Mouse (Mus musculus) cerebellum, postnatal 36 days (tissue): ENCODE measurements around the gene Clstn2.
A peak's percentile ranks its signal among the peaks of the same experiment; 100 is the strongest.

Source experiments
- DNase-seq, 2 experiments: peaks; one replicate each; pipeline ENCODE4 v3.0.0; 2021 to 2022; ENCODE audit warnings: mixed read lengths in 2 of 2

Clstn2 gene

GRCm38 (mm10) chr9:97773911-97774310 is 259.1 kb downstream of the Clstn2 start:
- DNase-seq = no peak

GRCm38 (mm10) chr9:97772431-97772830 is 260.6 kb downstream of the Clstn2 start:
- no peak for DNase-seq

- no peak for DNase-seq
Observed at GRCm38 (mm10) chr9:97769331-97769730, 263.6 kb downstream of the Clstn2 start.

GRCm38 (mm10) chr9:97765251-97765767 is 267.7 kb downstream of the Clstn2 start:
- DNase-seq = no peak

- DNase-seq = no peak
Observed at GRCm38 (mm10) chr9:97763048-97763447, 269.9 kb downstream of the Clstn2 start.

- no peak for DNase-seq
Observed at GRCm38 (mm10) chr9:97755599-97756270, 277.2 kb downstream of the Clstn2 start.

- no peak for DNase-seq
Observed at GRCm38 (mm10) chr9:97753715-97754114, 279.3 kb downstream of the Clstn2 start.

- DNase-seq = no peak
Observed at GRCm38 (mm10) chr9:97746574-97746973, 286.4 kb downstream of the Clstn2 start.

GRCm38 (mm10) chr9:97727715-97728486 is 305.1 kb downstream of the Clstn2 start:
- DNase-seq = no peak

- DNase-seq = no peak
Observed at GRCm38 (mm10) chr9:97717728-97718127, 315.3 kb downstream of the Clstn2 start.

- no peak for DNase-seq
Observed at GRCm38 (mm10) chr9:97717005-97717404, 316.0 kb downstream of the Clstn2 start.

GRCm38 (mm10) chr9:97712888-97713287 is 320.1 kb downstream of the Clstn2 start:
- DNase-seq = no peak

- DNase-seq = no peak
Observed at GRCm38 (mm10) chr9:97703901-97704503, 329.0 kb downstream of the Clstn2 start.

- DNase-seq = peak in 1 of 2 experiments; percentile 8
Observed at GRCm38 (mm10) chr9:97702989-97703388, 330.0 kb downstream of the Clstn2 start.

- no peak for DNase-seq
Observed at GRCm38 (mm10) chr9:97699983-97700382, 333.0 kb downstream of the Clstn2 start.

GRCm38 (mm10) chr9:97699020-97699419 is 334.0 kb downstream of the Clstn2 start:
- no peak for DNase-seq

GRCm38 (mm10) chr9:97698071-97698470 is 334.9 kb downstream of the Clstn2 start:
- DNase-seq = no peak

- no peak for DNase-seq
Observed at GRCm38 (mm10) chr9:97696655-97697235, 336.2 kb downstream of the Clstn2 start.

- DNase-seq = no peak
Observed at GRCm38 (mm10) chr9:97695278-97695677, 337.7 kb downstream of the Clstn2 start.

GRCm38 (mm10) chr9:97686826-97687425 is 346.1 kb downstream of the Clstn2 start:
- DNase-seq = peak; percentile 30 to 41

GRCm38 (mm10) chr9:97685664-97686063 is 347.3 kb downstream of the Clstn2 start:
- peak; percentile 84 to 87 for DNase-seq

GRCm38 (mm10) chr9:97679878-97680277 is 353.1 kb downstream of the Clstn2 start:
- DNase-seq = no peak

GRCm38 (mm10) chr9:97679106-97679505 is 353.9 kb downstream of the Clstn2 start:
- DNase-seq = no peak
